15 mouse cellular contexts compared by ENCODE assay signal in the genomic region with DNA sequence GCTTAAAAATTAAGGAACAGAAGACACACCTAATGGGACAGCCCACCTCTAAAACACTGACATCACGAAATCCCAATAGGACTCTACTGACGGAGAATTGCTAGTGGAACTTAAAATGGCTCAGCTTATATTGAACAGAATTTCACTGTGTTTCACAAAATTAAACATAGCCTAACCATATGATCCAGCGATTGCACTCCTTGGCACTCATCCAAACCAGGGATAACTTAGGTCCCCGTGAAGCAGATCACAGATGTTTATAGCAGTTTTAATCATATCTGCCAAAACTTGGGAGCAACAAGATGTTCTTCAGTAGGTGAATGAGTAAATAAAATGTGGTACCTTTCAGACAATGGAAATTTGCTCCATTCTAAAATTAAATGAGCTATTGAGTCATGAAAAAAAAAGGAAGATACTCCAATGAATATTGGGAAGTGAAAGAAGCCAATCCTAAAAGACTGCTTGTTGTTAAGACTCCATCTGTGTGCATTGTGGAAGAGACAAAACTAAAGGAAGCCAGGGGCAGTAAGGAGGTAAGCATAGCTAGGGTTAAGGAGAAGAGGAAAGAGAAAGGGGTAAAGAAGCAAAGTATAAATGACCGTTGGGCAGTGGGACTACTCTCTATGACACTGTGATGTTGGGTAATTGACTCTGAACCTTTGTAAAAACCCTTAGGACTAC.
"Had no signal": no experiment of that assay in that cellular context is flagged by ENCODE, and none has a peak within 500 bp of the region (broad histone marks: within the 10 kb centered on the region; RNA-seq: fewer than 3 reads in every experiment).

No protein-coding gene starts in this region.

- H3K27ac ChIP-seq: limb, embryonic 12.5 days; liver, embryonic 13.5 days; lung, embryonic 15.5 days; macrophage; midbrain, embryonic 15.5 days; neural tube, embryonic 12.5 days; stomach, postnatal 0 days had no signal

- H3K4me1 ChIP-seq: limb, embryonic 12.5 days; liver, embryonic 13.5 days; lung, embryonic 15.5 days; midbrain, embryonic 15.5 days; neural tube, embryonic 12.5 days had no signal

- H3K9ac ChIP-seq: limb, embryonic 12.5 days; liver, embryonic 13.5 days; liver, postnatal 0 days; lung, embryonic 15.5 days; midbrain, embryonic 15.5 days; neural tube, embryonic 12.5 days had no signal

- H3K4me3 ChIP-seq: limb, embryonic 12.5 days; liver, embryonic 13.5 days; lung, embryonic 15.5 days; midbrain, embryonic 15.5 days; neural tube, embryonic 12.5 days had no signal

- H3K36me3 ChIP-seq: limb, embryonic 12.5 days; liver, embryonic 13.5 days; lung, embryonic 15.5 days; midbrain, embryonic 15.5 days; neural tube, embryonic 12.5 days had no signal

- DNase-seq: kidney, adult 18-20 months; kidney, postnatal 25 days; liver; liver, embryonic 13.5 days; liver, postnatal 0 days; lung, postnatal 14 days; right cerebral cortex, postnatal 14 days; thymus, adult 18-20 months; thymus, postnatal 25 days had no signal

- H3K9me3 ChIP-seq: limb, embryonic 12.5 days; liver, embryonic 13.5 days; lung, embryonic 15.5 days; midbrain, embryonic 15.5 days; neural tube, embryonic 12.5 days had no signal

- H3K27me3 ChIP-seq: limb, embryonic 12.5 days; liver, embryonic 13.5 days; lung, embryonic 15.5 days; midbrain, embryonic 15.5 days; neural tube, embryonic 12.5 days had no signal

- H3K4me2 ChIP-seq: limb, embryonic 12.5 days; liver, embryonic 13.5 days; lung, embryonic 15.5 days; midbrain, embryonic 15.5 days; neural tube, embryonic 12.5 days had no signal

- ATAC-seq: liver, postnatal 0 days; midbrain, embryonic 15.5 days had no signal
